Mouse (Mus musculus): Measurements from ENCODE around the gene Olfr606.
"Not testable (repeated sequence)": the region's sequence is repeated elsewhere in the genome, so short reads cannot be mapped to it uniquely, and the experiment has no call there.

Olfr606 gene

DNA sequence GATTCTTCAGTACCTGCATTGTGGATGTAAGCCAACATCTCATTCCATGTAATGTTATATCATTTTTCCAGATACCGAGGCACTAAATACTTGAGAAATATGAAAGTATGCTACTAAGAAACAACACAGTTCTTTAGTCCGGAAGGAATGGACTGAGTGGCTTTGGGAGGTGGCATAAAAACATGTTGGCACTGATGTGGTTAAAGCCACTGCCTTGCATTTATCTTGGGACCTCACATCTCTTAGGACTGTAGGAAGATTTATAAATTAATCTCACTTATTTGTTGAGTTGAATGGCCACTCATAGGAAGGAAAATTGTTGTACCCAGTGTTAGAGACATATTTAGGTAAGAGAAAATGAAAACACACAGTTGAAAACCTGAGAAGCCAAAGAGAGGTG lies at the start of gene Olfr606:
Gene Olfr606, plus strand, starts transcription at position 301 of the 400 bp plus-strand sequence.
- DNase-seq (ENCODE audit: low read depth, low spot score): no peak

DNA sequence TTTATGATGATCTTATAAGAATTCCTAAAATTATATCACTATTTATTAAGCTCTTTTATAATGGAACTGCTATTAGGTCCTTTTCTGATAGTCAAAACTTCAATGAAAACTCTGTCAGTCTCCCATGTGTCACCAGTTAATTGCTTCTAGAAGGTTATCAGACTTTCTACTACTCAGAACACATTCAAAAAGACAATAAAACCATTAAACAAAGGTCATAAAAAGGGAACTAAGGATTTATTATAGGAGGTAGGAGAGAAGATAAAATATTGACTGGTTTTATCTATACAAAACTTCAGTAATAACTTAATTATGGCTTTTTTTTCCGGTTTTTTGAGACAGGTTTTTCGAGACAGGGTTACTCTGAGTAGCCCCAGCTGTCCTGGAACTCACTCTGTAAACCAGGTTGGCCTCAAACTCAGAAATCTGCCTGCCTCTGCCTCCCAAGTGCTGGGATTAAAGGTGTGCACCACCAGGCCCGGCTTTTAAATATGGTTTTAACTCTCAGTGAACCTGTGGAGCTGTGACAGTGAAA lies 42.3 kb upstream of the Olfr606 start:
- not testable (repeated sequence) for DNase-seq (ENCODE audit: low read depth, low spot score)

DNA sequence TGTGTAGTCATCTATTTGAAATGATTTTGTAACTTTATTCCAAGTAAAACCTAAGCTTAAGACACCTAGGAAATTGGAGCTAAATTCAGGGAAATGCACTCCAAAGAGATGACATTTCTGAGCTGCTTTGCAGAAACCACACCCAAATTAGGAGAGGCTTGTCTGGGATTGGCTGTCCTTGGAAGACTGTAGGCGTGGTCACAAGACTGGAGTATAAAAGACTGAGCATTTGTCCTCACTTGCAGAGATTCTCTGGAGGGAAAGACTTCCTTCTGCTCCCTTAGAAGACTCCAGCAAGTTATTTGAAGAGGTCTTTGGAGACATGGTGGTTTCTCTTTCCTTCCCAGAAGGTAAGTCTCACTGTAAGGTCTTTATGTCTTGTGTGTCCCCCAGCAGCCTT lies 34.1 kb upstream of the Olfr606 start, which contains the start of gene Usp17lc:
Gene Usp17lc, plus strand, starts transcription at position 301 of the 400 bp plus-strand sequence.
- not testable (repeated sequence) for DNase-seq (ENCODE audit: low read depth, low spot score)

DNA sequence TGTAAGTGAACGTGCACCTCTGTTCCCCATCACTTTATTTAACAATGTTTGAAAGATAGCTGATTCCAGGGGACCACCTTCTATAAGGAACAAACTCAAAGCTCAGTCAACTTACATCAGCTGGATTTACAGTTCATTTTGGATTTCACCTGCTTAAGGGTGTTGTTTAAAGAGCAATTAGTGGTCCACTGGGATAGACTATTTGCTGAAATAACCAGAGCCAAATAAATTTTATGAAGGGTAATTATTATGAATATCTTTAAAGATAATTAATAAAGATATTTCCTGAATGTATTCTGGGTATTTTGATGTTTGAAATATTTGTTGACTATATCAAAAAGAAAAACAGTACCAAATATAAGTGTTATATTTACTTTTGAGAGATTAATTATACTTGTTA lies 3.5 kb upstream of the Olfr606 start, which contains the start of gene Olfr605:
Gene Olfr605, minus strand, starts transcription at position 101 of the 400 bp plus-strand sequence.
- no peak for DNase-seq (ENCODE audit: low read depth, low spot score)

DNA sequence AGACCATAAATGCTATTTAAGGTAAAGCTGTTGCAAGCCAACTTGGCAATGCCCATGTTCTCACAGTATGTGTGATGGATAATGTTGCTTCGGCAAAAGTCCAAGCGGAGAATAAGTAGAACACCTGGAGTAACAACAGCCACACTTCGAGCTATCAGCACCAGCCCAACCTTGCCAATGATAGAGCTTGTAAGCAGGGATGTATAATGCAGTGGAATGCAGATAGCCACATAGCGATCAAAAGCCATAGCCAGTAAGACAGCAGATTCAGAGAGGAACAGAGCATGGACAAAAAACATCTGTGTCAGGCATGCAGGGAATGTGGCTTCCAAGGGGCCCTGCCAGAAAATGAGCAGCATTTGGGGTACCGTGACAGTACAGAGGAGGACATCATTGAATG lies 11.7 kb downstream of the Olfr606 start:
- no peak for DNase-seq (ENCODE audit: low read depth, low spot score)

DNA sequence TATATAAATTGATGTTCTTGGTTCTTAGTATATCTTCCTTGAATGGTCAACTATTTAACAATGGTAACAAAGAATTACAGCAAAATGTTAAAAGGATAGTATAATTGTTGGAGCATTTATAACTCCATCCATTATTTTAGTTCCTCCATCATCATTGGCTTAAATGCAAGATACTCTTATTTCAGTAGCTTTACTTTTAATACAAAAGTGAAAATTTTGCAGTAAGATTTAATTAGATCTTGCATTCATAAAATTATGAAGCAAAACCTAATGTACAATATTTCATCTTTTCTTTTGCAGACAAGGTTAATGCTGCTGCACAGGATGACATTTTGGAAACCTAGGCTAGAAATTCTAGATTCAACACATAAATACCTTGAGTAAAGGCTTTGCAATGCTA lies 20.7 kb downstream of the Olfr606 start, which contains the start of gene Olfr608:
Gene Olfr608, plus strand, starts transcription at position 301 of the 400 bp plus-strand sequence.
- DNase-seq (ENCODE audit: low read depth, low spot score): no peak

DNA sequence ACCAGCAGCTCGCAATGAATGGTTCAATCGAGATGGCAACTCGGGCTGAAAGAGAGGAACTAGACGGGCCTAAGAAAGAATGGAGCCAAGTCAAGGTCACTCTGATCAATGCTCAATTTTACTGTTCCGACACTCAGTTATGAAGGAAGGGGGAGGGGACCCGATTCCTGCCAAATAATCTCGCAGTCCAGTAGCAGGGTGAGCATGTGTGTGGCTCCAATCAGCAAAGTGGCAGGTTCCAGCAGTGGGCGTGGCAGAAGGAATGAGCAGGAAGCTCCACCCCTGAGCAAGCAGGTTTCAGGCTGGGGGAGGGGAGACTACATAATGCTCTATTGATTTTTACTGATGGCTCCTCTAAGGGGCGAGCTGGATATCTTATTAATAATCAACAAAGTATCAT lies 28.3 kb downstream of the Olfr606 start:
- not testable (repeated sequence) for DNase-seq (ENCODE audit: low read depth, low spot score)

DNA sequence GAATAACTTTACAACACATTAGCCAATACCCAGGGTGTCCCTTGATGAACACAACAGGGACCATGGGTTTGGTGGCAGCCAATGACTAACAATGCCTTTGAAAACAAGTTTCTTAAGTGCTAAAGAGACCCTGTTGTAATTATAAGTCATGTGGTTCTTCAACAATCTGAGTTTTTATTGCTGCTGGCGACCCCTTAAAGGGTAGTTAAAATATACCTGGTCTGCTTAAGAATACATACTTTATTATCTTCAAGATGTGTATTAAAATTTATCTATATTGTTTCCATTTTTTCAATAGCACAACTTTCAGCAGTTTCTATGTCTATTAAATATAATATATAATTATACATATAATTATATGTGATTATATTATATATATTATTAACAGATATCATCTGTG lies 49.1 kb downstream of the Olfr606 start, which contains the start of gene Olfr609:
Gene Olfr609, minus strand, starts transcription at position 101 of the 400 bp plus-strand sequence.
- no peak for DNase-seq (ENCODE audit: low read depth, low spot score)

All from ZHBTc4 (cell line).